Mouse (Mus musculus) heart, adult 10 weeks (tissue): ENCODE data around the gene Washc2. TPM values are rescaled to one million over a fixed set of nuclear protein-coding genes. Genes with fewer than 3 reads are reported as not detected.

Experiments used
- polyA plus RNA-seq: library from polyadenylated mRNA; stranded (reverse); fragments of 350-450 nt; fragmentation: Illumina TruSeq; extraction: RNeasy Lipid Tissue Mini Kit (QIAGEN cat#74804); gene quantifications from one replicate; pipeline ENCODE4 v1.2.3, GENCODE M21; 2014; ENCODE audit warnings: low read depth, low replicate concordance

The Washc2 gene
- polyA plus RNA-seq = 22.8 TPM

DNA sequence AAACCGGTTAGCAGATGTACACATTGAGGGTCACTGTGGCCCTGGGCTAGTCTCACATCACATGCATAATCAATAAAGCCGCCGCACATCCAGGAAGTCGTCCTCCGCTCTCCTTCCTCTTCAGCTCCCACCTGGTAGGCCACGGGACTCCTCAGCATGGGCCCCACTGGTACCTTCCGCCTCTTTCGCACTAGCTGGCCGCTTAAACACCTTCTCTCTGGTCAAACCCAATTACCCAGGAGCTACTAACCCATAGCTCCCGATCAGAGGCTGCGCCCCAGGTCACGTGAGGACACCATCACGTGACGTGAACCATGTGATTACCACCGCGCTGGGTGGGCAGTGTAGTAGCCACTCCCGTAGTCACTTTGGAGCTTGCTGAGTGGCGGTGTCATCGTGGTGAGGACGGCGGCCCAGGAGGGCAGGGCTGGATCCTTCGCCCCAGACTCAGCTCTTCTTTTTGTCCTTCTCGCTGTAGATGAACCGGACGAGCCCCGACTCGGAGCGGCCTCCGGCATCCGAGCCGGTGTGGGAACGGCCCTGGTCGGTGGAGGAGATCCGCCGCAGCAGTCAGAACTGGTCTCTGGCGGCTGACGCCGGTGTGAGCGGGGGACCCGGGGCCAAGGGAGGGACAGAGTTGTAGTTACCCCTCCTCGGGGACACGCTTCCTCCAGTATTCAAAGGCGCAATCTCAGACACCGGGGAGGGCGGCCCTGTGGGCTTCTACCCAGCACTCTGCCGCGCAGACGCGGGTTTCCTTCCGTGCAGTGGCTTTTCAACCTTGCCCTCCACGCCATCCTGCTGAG, at the start of gene Washc2:
Gene Washc2, plus strand, starts transcription at position 310 of the 806 bp plus-strand sequence.

DNA sequence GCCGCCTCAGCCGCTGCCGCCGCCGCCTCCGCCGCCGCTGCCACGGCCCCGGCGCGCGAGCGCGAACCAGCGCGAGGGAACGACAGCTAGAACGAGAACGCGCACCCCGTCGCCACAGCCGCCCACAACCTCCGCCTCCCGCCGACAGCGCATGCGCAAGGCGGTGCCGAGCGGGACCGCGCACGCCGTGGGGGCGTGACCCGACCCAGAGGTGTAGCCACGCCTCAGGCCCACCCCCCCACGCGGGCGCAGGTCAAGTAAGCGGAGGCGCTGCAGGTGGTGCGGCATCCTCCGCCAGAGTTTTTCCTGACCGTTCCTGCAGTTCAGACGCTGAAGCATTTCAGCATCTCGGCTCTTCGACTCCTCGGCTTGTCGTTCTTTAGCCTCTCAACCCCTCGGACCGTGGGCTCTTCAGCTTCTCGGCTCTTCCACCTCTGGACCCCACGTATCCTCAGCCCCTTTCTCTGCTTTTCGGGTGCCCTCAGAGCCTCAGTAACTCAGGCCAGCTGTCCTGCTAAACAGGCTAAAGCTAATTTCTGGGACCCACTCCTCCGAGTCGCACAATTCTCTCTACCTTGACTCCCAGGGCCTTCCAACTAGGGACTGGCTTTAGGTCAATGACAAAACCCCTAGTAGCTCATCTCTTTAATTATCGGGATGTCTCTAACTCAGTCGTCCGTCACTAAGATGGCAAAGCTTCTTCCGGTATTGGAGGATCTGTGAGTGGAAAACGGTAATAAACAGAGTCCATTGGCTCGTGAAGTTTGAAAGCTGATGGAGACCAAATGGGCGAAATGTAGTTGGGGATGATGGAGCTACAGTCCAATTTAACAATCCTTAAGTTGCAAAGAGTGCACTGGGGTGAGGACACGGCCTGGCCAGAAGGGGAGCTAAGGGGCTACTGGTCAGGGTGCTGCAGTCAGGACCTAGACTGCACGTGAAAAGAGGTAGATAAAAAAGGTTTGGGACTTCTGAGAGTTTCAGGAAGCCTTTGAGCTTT, 14.1 kb upstream of the Washc2 start, which contains the start of gene Tmcc1:
Gene Tmcc1, minus strand, starts transcription at position 93 of the 1,000 bp plus-strand sequence.

DNA sequence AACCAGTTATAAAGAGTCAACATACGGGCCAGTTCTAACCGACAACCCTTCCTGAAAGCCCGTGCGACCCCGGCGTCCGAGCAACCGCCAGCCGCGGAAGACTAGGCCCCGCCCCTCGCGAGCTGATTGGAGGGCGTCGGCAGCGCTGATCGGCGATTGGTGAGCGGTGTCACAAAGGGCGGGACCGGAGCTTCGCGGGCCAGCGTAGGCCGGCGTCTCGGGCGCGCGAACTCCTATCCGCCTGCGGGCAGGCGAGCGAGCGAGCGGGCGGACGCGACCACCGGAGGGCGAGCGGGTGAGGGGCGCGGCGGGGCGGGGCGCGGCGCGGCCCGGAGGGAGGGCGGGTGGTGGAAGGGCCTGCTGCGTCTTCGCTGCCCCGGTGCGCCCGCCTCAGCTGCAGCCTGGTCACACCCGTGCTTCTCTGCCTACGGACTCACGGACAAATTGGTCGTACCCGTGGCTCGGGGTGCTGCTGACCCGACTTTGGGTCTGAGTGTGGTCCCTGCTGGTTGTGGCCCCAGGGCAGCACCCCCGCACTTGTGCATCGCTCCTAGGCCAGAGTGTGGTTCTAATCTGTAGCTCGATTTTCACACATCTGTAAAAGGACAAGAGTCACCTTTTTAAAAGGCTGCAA, 56.3 kb downstream of the Washc2 start, which contains the start of gene Zfand4:
Gene Zfand4, plus strand, starts transcription at position 205 of the 634 bp plus-strand sequence.

Other genes with a start within 250 kb of the Washc2 start
- 101 TPM for gene Plxnd1, start 213.0 kb upstream of the Washc2 start, polyA plus RNA-seq
- 26.9 TPM for gene Tmcc1, start 14.6 kb upstream of the Washc2 start, polyA plus RNA-seq
- gene Zfand4, start 56.2 kb downstream of the Washc2 start, polyA plus RNA-seq = 6.0 TPM
- 48.6 TPM for gene March8, start 130.0 kb downstream of the Washc2 start, polyA plus RNA-seq